Mouse (Mus musculus) embryo, embryonic 11.5 days (tissue): Measurements from ENCODE around the gene Rbm4b.
"Not testable (repeated sequence)": the region's sequence is repeated elsewhere in the genome, so short reads cannot be mapped to it uniquely, and the experiment has no call there.

Experiments used
- DNase-seq: peaks from one replicate; pipeline ENCODE4 v3.0.0-alpha.2; 2012; ENCODE audit warnings: low read depth, low spot score

Rbm4b gene

GRCm38 (mm10) chr19:4745057-4745456 is 11.2 kb upstream of the Rbm4b start:
- no peak for DNase-seq

GRCm38 (mm10) chr19:4745681-4746080 is 10.6 kb upstream of the Rbm4b start:
- DNase-seq, result no peak

- no peak for DNase-seq
Measured at GRCm38 (mm10) chr19:4746611-4747010, 9.7 kb upstream of the Rbm4b start.

DNA sequence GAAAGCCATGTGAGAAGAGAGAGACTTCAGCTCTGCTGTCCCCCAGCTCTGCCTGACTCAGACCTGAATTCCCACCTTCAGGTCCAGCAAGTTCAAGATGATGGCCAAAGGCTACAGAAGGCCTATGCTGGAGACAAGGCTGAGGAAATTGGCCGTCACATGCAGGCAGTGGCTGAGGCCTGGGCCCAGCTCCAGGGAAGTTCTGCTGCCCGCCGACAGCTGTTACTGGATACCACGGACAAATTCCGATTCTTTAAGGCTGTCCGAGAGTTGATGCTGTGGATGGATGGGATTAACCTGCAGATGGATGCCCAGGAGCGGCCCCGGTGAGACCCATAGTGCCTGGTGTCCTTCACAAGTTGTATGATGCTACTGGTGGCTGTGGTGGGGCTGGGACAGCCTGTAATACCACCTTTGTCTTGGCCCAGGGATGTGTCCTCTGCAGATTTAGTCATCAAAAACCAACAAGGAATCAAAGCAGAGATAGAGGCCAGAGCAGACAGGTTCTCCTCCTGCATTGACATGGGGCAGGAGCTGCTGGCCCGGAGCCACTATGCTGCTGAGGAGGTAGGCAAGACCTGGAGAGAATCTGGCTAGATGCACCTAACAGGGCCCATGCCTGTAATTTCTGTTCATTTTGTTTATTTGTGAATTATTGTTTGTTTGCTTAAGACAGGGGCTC is 8.5 kb upstream of the Rbm4b start:
- no peak for DNase-seq

DNA sequence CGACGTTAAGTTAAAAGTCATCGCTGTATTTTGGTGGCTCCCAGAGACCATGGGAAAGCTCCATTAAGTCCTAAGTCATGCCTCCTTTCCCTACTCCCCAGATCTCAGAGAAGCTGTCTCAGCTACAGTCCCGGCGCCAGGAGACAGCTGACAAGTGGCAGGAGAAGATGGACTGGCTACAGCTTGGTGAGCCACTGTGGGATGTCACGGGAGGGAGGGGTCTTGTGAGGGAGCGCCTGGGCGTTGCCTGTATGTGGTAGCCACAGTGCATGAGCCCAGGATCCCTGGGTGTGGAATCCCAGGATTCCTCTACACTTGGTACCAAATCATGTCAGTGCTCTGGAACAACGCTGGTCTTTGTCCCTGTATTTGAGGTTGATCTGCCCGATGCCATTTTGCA is 7.8 kb upstream of the Rbm4b start:
- DNase-seq, result no peak

GRCm38 (mm10) chr19:4749975-4750374 is 6.3 kb upstream of the Rbm4b start:
- DNase-seq, result no peak

GRCm38 (mm10) chr19:4755565-4756192 is 618 bp upstream of the Rbm4b start:
- DNase-seq, result peak; percentile 73

DNA sequence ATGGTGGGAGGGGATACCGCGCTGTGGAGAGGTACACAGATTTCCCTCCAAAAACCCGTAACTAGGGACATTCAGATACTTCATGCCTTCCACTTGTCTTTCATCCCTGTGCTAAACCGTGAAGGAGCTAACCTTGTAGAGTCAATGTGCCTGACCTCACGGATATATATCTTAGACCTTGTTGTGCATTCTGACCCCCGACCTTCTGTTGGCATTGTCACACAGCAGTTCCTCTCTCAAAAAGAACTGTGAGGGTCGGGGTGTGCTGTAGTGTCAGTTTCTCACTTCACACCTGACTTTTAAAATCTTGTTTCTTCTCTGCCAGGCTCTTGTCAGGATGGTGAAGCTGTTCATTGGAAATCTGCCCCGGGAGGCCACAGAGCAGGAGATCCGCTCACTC is 624 bp downstream of the Rbm4b start:
- no peak for DNase-seq

DNA sequence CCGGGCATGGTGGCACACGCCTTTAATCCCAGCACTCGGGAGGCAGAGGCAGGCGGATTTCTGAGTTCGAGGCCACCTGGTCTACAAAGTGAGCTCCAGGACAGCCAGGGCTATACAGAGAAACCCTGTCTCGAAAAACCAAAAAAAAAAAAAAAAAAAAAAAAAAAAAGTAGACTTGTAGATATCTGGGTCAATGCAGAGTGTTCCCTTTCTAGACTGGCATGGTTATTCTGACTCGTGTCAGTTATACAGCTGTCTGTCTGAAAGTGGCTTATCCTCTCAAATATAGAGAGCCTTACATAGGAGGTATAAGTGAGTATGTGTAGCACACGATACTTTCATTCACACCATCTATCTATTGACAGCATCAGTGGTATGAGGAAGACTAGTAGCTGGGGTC is 4.2 kb downstream of the Rbm4b start:
- not testable (repeated sequence) for DNase-seq

DNA sequence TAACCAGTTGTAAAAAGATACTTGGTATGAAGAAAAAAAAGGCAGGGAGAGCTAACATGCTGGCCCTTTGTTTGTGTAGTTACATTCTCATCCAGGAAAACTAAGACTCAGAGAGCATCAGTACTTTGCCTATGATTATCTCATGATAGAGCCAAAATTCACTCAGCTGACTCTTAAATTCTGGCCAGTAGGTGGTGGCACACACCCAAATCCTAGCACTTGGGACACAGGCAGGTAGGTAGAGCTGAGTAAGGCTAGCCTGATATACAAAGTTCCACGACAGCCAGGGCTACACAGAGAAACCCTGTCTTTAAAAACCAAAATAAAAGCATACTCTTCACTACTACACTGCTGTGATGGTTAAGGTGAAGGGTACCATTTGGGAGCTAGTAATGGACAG is 6.6 kb downstream of the Rbm4b start:
- DNase-seq, result no peak

DNA sequence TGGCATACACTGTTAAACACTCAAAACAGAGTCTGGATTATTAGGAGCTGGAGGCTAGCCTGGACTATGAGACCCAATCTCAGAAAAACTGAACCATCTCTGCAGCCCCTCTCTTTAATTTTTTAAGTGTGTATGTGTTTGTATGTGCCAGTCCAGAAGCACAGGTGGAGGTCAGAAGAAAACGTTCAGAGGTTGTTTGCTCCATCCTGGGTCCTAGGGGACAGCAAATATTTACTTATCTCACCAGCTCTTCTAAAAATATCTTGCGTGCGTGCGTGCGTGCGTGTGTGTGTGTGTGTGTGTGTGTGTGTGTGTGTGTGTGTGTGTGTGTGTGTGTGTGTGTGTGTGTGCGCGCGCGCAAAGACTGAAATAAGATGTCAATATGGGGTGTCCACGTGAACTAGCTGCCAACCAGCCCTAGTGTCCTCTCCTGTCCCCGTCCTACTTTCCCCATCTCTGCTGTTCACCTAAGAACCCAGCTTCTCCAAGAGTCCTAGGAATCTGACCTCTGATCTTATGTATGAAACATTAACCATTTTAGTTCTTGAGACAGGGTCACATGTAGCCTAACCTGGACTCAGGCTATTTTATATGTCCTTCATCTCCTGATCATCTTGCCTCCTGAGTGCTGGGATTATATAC is 11.3 kb downstream of the Rbm4b start:
- no peak for DNase-seq

- DNase-seq, result no peak
Measured at GRCm38 (mm10) chr19:4772785-4773184, 16.5 kb downstream of the Rbm4b start.

- no peak for DNase-seq
Measured at GRCm38 (mm10) chr19:4782891-4783290, 26.6 kb downstream of the Rbm4b start.

DNA sequence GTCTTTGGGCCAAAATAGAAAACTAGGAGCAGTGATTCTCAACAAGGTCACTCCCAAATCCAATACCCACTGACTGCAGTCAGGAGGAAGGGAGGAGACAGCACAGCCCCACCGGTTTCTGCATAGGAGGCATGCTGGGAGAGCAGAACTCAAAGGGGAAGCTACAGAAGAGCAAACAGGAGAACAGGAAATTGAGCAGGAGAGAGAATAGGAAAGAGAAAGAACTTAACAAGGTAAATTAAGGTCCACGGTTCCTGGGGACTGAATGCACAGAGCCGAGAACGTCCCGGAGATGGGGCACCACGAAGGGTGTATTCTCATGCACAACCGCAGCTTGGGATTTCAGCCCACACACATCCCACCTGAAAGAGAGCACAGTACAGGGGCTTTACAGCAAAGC is 28.9 kb downstream of the Rbm4b start:
- DNase-seq, result no peak

- DNase-seq, result no peak
Measured at GRCm38 (mm10) chr19:4786313-4786712, 30.0 kb downstream of the Rbm4b start.

GRCm38 (mm10) chr19:4793281-4793830 is 37.1 kb downstream of the Rbm4b start:
- no peak for DNase-seq

GRCm38 (mm10) chr19:4793831-4794422 is 37.6 kb downstream of the Rbm4b start, which contains the start of gene Rbm4:
Gene Rbm4, minus strand, starts transcription at chr19:4793901.
- peak; percentile 97 for DNase-seq

- no peak for DNase-seq
Measured at GRCm38 (mm10) chr19:4795929-4796328, 39.6 kb downstream of the Rbm4b start.

DNA sequence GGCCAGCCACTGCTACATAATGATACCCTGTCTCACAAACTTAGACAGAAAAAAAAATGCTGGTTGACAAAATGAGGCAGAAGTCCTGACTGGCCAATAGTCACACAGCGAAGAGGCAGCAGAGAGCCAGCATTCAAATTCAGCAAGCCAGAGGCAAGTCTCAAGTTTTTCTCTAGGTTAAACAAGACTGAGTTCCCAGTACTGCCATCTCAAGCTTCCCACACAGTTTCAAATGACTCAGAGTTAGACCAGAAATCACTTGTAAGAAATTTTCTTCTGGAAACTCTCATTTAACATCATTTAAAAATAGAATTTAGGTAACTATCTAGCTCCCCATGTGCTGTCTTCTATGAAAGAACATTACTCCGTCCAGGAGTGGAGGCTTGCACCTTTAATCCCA is 41.5 kb downstream of the Rbm4b start:
- DNase-seq, result no peak

GRCm38 (mm10) chr19:4799083-4799482 is 42.8 kb downstream of the Rbm4b start:
- no peak for DNase-seq

- DNase-seq, result no peak
Measured at GRCm38 (mm10) chr19:4802691-4803091, 46.4 kb downstream of the Rbm4b start.

DNA sequence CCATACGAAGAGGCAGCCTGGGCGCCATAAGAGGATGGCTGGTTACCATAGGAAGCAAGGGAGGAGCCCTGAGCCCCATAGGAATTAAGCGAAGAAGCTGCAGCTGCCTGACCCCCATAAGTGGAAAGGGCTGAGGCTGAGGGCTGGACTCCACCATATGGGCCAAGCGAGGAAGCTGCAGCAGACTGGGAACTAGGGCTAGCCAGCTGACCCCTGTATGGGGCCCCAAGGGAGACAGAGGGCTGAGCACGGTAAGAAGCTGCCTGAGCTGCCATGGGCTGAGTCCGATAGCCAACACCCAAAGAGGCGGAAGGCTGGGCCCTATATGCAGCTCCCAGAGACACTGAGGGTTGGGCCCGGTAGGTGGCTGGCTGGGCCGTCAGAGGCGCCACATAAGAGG is 47.0 kb downstream of the Rbm4b start:
- DNase-seq, result no peak
